Mouse (Mus musculus) adrenal gland, adult (tissue): Measurements from ENCODE around the gene Irs1.

Source experiments
- DNase-seq, 2 experiments: peaks; one replicate each; pipeline ENCODE4 v3.0.0; 2022 to 2023; ENCODE audit warnings: low spot score in 1 of 2; ENCODE audit not compliant: inconsistent age in 2 of 2

The Irs1 gene

GRCm38 (mm10) chr1:82258331-82258730 lies 32.9 kb downstream of the Irs1 start:
- DNase-seq, result no peak

GRCm38 (mm10) chr1:82257457-82257856 lies 33.8 kb downstream of the Irs1 start:
- peak in 1 of 2 experiments; percentile 67 for DNase-seq

GRCm38 (mm10) chr1:82253789-82254445 lies 37.3 kb downstream of the Irs1 start:
- DNase-seq, result no peak

- no peak for DNase-seq
These were observed 43.8 kb downstream of the Irs1 start for GRCm38 (mm10) chr1:82247221-82247951.

- DNase-seq, result no peak
These were observed 46.2 kb downstream of the Irs1 start for GRCm38 (mm10) chr1:82245002-82245401.

- DNase-seq, result peak; percentile 14 to 78
These were observed 47.9 kb downstream of the Irs1 start for GRCm38 (mm10) chr1:82243260-82243825.

- DNase-seq, result peak in 1 of 2 experiments; percentile 43
These were observed 51.6 kb downstream of the Irs1 start for GRCm38 (mm10) chr1:82239409-82240201.

GRCm38 (mm10) chr1:82238245-82238644 lies 53.0 kb downstream of the Irs1 start:
- no peak for DNase-seq

GRCm38 (mm10) chr1:82235455-82236104 lies 55.6 kb downstream of the Irs1 start:
- DNase-seq, result no peak

GRCm38 (mm10) chr1:82234616-82235015 lies 56.6 kb downstream of the Irs1 start:
- DNase-seq, result no peak

GRCm38 (mm10) chr1:82232812-82233211 lies 58.4 kb downstream of the Irs1 start, which contains the start of gene Gm9747:
Gene Gm9747 (plus strand): TSS chr1:82233112.
- DNase-seq, result no peak

GRCm38 (mm10) chr1:82228841-82229240 lies 62.4 kb downstream of the Irs1 start:
- no peak for DNase-seq

GRCm38 (mm10) chr1:82223042-82223795 lies 68.0 kb downstream of the Irs1 start:
- DNase-seq, result no peak

- peak in 1 of 2 experiments; percentile 33 for DNase-seq
These were observed 69.8 kb downstream of the Irs1 start for GRCm38 (mm10) chr1:82221462-82221861.

- DNase-seq, result no peak
These were observed 70.4 kb downstream of the Irs1 start for GRCm38 (mm10) chr1:82220673-82221396.

GRCm38 (mm10) chr1:82207511-82207910 lies 83.7 kb downstream of the Irs1 start:
- no peak for DNase-seq

- no peak for DNase-seq
These were observed 90.6 kb downstream of the Irs1 start for GRCm38 (mm10) chr1:82200636-82201035.

GRCm38 (mm10) chr1:82199918-82200317 lies 91.3 kb downstream of the Irs1 start:
- DNase-seq, result peak in 1 of 2 experiments; percentile 35

GRCm38 (mm10) chr1:82191579-82191978 lies 99.6 kb downstream of the Irs1 start:
- no peak for DNase-seq
